Mouse (Mus musculus) forebrain, embryonic 14.5 days (tissue): ENCODE measurements around the gene H2-K1. TPM values are rescaled to one million over a fixed set of nuclear protein-coding genes. Genes with fewer than 3 reads are reported as not detected.

Experiments used
- ATAC-seq: fragments of 200-750 bp; cut with Nextera tagmentation; 2 replicates; pipeline ENCODE4 v1.8.0; 2017; ENCODE audit warnings: mild to moderate bottlenecking, moderate library complexity
- DNase-seq: peaks from one replicate; pipeline ENCODE4 v3.0.0-alpha.2; 2015; ENCODE audit warnings: low spot score
- H3K27ac ChIP-seq: fragments of 300-500 bp; sonication (generic); 2 replicates; pipeline ENCODE4 v1.5.1; 2014; ENCODE audit warnings: low read depth, mild to moderate bottlenecking, control low read depth, low read length, moderate library complexity
- H3K27me3 ChIP-seq: fragments of 300-500 bp; sonication (generic); replicated peaks from 2 replicates; pipeline ENCODE4 v1.6.1; 2014; ENCODE audit warnings: low read length, control low read depth, mixed read lengths; ENCODE audit not compliant: control insufficient read depth, insufficient read depth
- H3K36me3 ChIP-seq: fragments of 300-500 bp; sonication (generic); 2 replicates; pipeline ENCODE4 v1.6.1; 2014; ENCODE audit warnings: low read length, control low read depth; ENCODE audit not compliant: control insufficient read depth, insufficient read depth
- H3K4me1 ChIP-seq: fragments of 300-500 bp; sonication (generic); 2 replicates; pipeline ENCODE4 v1.6.1; 2014; ENCODE audit warnings: antibody characterized with exemption, low read length, control low read depth; ENCODE audit not compliant: control insufficient read depth, insufficient read depth
- H3K4me2 ChIP-seq: fragments of 300-500 bp; sonication (generic); 2 replicates; pipeline ENCODE4 v1.6.1; 2014; ENCODE audit warnings: mild to moderate bottlenecking, control low read depth, low read length
- H3K4me3 ChIP-seq: fragments of 300-500 bp; sonication (generic); 2 replicates; pipeline ENCODE4 v1.5.1; 2014; ENCODE audit warnings: low read depth, low read length, control low read depth
- H3K9ac ChIP-seq: fragments of 300-500 bp; sonication (generic); 2 replicates; pipeline ENCODE4 v1.6.1; 2014; ENCODE audit warnings: mild to moderate bottlenecking, low read length, control low read depth, moderate library complexity
- H3K9me3 ChIP-seq: fragments of 300-500 bp; sonication (generic); replicated peaks from 2 replicates; pipeline ENCODE4 v1.6.1; 2016; ENCODE audit warnings: low read length, control low read depth, mixed read lengths; ENCODE audit not compliant: control insufficient read depth
- WGBS: fragments of 180-500 bp; shearing (Covaris S2); extraction: QIAGEN DNeasy Blood & Tissue Kit; methylation state at CpG from one replicate; pipeline ENCODE4 v1.1.7; 2014; 5-methylcytosine and 5-hydroxymethylcytosine counted together
- polyA plus RNA-seq: library from polyadenylated mRNA; unstranded; fragments of >200 nt; fragmentation: Nextera tagmentation; extraction: Ambion mirVana; gene quantifications from 2 replicates; pipeline ENCODE4 v1.2.1, GENCODE M21; 2014

The H2-K1 gene
- 11.6 and 14.2 TPM in 2 replicates for polyA plus RNA-seq

GRCm38 (mm10) chr17:34000150-34000537 lies at the start of gene H2-K1:
TSS of gene H2-K1 (minus strand) at chr17:34000347.
- 1% methylated on average over 30 of the region's 30 CpGs for WGBS
- Histone ChIP-seq H3K27me3 (0 out of 2 replicates have a peak, but pooled peaks cover 11% of the 10 kb centered on the region), H3K27ac (no peak within 1 kb of the TSS), H3K4me1 (peaks cover 6% of the 10 kb centered on the region; the same call in 1 of the 2 replicates), H3K4me2 (peak within 1 kb of the TSS; percentile 91), H3K4me3 (peak within 1 kb of the TSS; percentile 46), H3K9me3 (no peaks in the 10 kb centered on the region), H3K36me3 (no peaks in the 10 kb centered on the region), H3K9ac (peak within 1 kb of the TSS; percentile 59)
- DNase-seq, result peak; percentile 56
- peak; percentile 54 for ATAC-seq

- H3K27ac ChIP-seq, result no peak overlapping the region
- no peaks in the 10 kb centered on the region for H3K36me3 ChIP-seq
- no peaks in the 10 kb centered on the region for H3K9me3 ChIP-seq
- ATAC-seq (no peak), DNase-seq (no peak)
- H3K4me1 ChIP-seq, result no peaks in the 10 kb centered on the region
- no peak overlapping the region for H3K9ac ChIP-seq
- H3K4me3 ChIP-seq, result no peak overlapping the region
- no peak overlapping the region for H3K4me2 ChIP-seq
- H3K27me3 ChIP-seq, result no peaks in the 10 kb centered on the region
- WGBS, result 99% methylated on average over 5 of the region's 5 CpGs
These were observed 47.4 kb upstream of the H2-K1 start for GRCm38 (mm10) chr17:34047404-34048050.

GRCm38 (mm10) chr17:34045941-34046340 lies 45.8 kb upstream of the H2-K1 start:
- ATAC-seq (no peak), DNase-seq (no peak)
- 80% methylated on average over 14 of the region's 14 CpGs for WGBS
- no peaks in the 10 kb centered on the region for H3K36me3 ChIP-seq
- H3K4me2 ChIP-seq, result no peak overlapping the region
- H3K9me3 ChIP-seq, result no peaks in the 10 kb centered on the region
- H3K27ac ChIP-seq, result no peak overlapping the region
- H3K4me3 ChIP-seq, result no peak overlapping the region
- no peaks in the 10 kb centered on the region for H3K4me1 ChIP-seq
- no peak overlapping the region for H3K9ac ChIP-seq
- no peaks in the 10 kb centered on the region for H3K27me3 ChIP-seq

- Histone ChIP-seq H3K9ac (peak overlapping the region; percentile 57), H3K27me3 (no peaks in the 10 kb centered on the region), H3K27ac (no peak overlapping the region), H3K9me3 (no peaks in the 10 kb centered on the region), H3K36me3 (peaks cover 31% of the 10 kb centered on the region), H3K4me1 (peaks cover 17% of the 10 kb centered on the region), H3K4me3 (peak overlapping the region; percentile 29), H3K4me2 (peak overlapping the region; percentile 62)
- WGBS, result 26% methylated on average over 17 of the region's 17 CpGs
- ATAC-seq (0 out of 2 replicates have a peak, but pooled peaks have one; percentile 10), DNase-seq (peak; percentile 10)
These were observed 39.7 kb upstream of the H2-K1 start for GRCm38 (mm10) chr17:34039562-34040450.

GRCm38 (mm10) chr17:34038878-34039561 lies 38.9 kb upstream of the H2-K1 start, which contains the start of gene Col11a2:
TSS of gene Col11a2 (plus strand) at chr17:34039437.
- H3K4me1 ChIP-seq, result peaks cover 17% of the 10 kb centered on the region
- DNase-seq (peak; percentile 52), ATAC-seq (peak; percentile 62)
- H3K9me3 ChIP-seq, result no peaks in the 10 kb centered on the region
- 4% methylated on average over 28 of the region's 28 CpGs for WGBS
- peak within 1 kb of the TSS; percentile 14; the same call in 1 of the 2 replicates for H3K27ac ChIP-seq
- H3K4me3 ChIP-seq, result peak within 1 kb of the TSS; percentile 29
- peak within 1 kb of the TSS; percentile 62 for H3K4me2 ChIP-seq
- H3K36me3 ChIP-seq, result peaks cover 38% of the 10 kb centered on the region
- peak within 1 kb of the TSS; percentile 57 for H3K9ac ChIP-seq
- H3K27me3 ChIP-seq, result no peaks in the 10 kb centered on the region

- peaks cover 17% of the 10 kb centered on the region for H3K4me1 ChIP-seq
- peaks cover 42% of the 10 kb centered on the region for H3K36me3 ChIP-seq
- WGBS, result 4% methylated on average over 21 of the region's 21 CpGs
- H3K4me3 ChIP-seq, result peak overlapping the region; percentile 29
- DNase-seq (peak; percentile 63), ATAC-seq (peak; percentile 58)
- no peaks in the 10 kb centered on the region for H3K27me3 ChIP-seq
- H3K27ac ChIP-seq, result peak overlapping the region; percentile 14; the same call in 1 of the 2 replicates
- H3K9me3 ChIP-seq, result no peaks in the 10 kb centered on the region
- peak overlapping the region; percentile 57 for H3K9ac ChIP-seq
- peak overlapping the region; percentile 62 for H3K4me2 ChIP-seq
These were observed 38.3 kb upstream of the H2-K1 start for GRCm38 (mm10) chr17:34038440-34038839.

- 90% methylated on average over 7 of the region's 7 CpGs for WGBS
- H3K4me1 ChIP-seq, result peaks cover 25% of the 10 kb centered on the region
- H3K4me3 ChIP-seq, result no peak overlapping the region
These were observed 37.1 kb upstream of the H2-K1 start for GRCm38 (mm10) chr17:34037241-34037640.

GRCm38 (mm10) chr17:34036647-34037046 lies 36.5 kb upstream of the H2-K1 start:
- peaks cover 25% of the 10 kb centered on the region for H3K4me1 ChIP-seq
- no peak overlapping the region for H3K27ac ChIP-seq
- DNase-seq (no peak), ATAC-seq (no peak)
- H3K27me3 ChIP-seq, result no peaks in the 10 kb centered on the region
- no peak overlapping the region for H3K9ac ChIP-seq
- no peak overlapping the region for H3K4me2 ChIP-seq
- peaks cover 42% of the 10 kb centered on the region for H3K36me3 ChIP-seq
- 86% methylated on average over 10 of the region's 10 CpGs for WGBS
- no peak overlapping the region for H3K4me3 ChIP-seq
- H3K9me3 ChIP-seq, result no peaks in the 10 kb centered on the region

More at GRCm38 (mm10) chr17:34037241-34037640, 37.1 kb upstream of the H2-K1 start:
- Histone ChIP-seq H3K27me3 (no peaks in the 10 kb centered on the region), H3K9me3 (no peaks in the 10 kb centered on the region), H3K9ac (no peak overlapping the region), H3K36me3 (peaks cover 42% of the 10 kb centered on the region), H3K4me2 (no peak overlapping the region), H3K27ac (no peak overlapping the region)
- ATAC-seq, result no peak
- DNase-seq, result no peak
